Mouse (Mus musculus): ENCODE measurements around the gene Tcf7l1. TPM values are rescaled to one million over a fixed set of nuclear protein-coding genes. Genes with fewer than 3 reads are reported as not detected.

Gene Tcf7l1
- polyA plus RNA-seq, 1 experiment from 2014 or later: 20.6 TPM

DNA sequence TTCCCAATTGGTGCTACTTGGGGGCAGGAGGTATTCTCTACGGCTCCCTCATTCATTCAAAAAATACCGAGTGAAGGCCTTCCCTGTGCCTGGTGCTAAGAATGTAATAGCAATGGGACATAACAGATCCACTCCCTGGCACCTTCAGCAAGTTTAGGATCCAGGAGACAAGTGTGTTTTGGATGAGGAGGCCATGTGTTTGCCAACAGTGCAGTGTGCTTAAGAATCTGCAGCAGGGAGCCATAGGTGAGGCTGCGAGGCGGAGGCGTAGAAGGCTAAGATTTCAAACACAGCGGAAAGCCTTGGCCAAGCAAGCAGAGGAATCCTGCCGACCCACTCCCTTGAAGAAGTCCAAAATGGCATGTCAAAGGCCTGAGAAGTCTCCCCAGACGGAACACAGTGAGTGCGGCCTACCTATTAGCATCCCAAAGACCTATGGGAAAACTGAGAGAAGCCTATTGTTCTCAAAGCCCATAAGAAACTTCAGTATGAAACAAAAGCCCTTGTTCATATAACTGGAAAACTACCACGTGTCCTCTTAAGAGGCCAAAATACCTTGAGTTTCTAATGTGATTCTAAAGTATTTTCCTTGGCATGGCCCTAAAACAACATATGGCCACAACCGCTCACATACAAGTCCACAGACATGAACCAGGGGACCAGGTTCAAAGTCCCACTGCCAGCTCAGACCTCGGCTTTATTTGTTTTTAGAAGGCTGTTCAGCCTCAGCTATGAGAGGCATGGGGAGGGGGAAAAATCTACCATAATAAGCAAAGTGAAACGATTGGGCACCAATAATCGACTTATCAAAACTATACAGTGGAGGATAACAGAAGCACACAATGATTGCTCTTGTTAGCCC lies 18.9 kb downstream of the Tcf7l1 start:
- H3K4me1 ChIP-seq (ENCODE audit: control insufficient read depth, insufficient read depth, low read length): peaks cover 27% of the 10 kb centered on the region
- 0 out of 2 replicates have a peak overlapping the region, but pooled peaks have one; percentile 19 for H3K27ac ChIP-seq (ENCODE audit: low read length)

DNA sequence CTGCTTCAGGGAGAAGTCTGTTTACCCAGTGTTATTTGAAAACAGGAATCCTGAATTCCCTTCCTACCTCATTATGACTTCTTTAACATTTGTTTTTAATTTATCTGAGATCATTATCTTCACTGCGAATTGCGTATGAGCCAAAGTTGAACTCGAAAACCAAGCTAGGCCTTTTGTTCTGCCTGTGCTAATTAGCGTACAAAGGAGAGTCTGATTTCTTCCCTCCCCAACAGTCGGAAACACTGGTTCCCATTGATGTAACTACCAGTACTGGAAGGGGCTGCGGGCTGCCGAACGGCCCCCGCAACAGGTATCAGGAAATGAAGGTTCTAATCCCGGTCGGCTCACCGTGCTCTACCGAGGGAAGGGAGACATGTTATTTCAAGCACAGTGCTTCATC lies 19.7 kb downstream of the Tcf7l1 start:
- no peaks in the 10 kb centered on the region for H3K9me3 ChIP-seq (replicated peaks; ENCODE audit: control insufficient read depth, low read length)
- WGBS: 76% methylated on average over 13 of the region's 13 CpGs
- no peak overlapping the region for H3K9ac ChIP-seq (ENCODE audit: low read length)
- no peak overlapping the region for H3K4me2 ChIP-seq (ENCODE audit: low read depth, low read length)
- H3K4me1 ChIP-seq (ENCODE audit: control insufficient read depth, insufficient read depth, low read length): peaks cover 21% of the 10 kb centered on the region
- H3K4me3 ChIP-seq (replicated peaks; ENCODE audit: low read length): no peak overlapping the region
- H3K27ac ChIP-seq (ENCODE audit: low read length): peak overlapping the region; percentile 18
- no peak for ATAC-seq (ENCODE audit: insufficient read depth, low FRiP score)
- no peaks in the 10 kb centered on the region for H3K36me3 ChIP-seq (ENCODE audit: control insufficient read depth, insufficient read depth, low read length)
- no peaks in the 10 kb centered on the region for H3K27me3 ChIP-seq (ENCODE audit: control insufficient read depth, insufficient read depth, low read length)

More for the DNA sequence above, 18.9 kb downstream of the Tcf7l1 start:
- no peak overlapping the region for H3K4me3 ChIP-seq (replicated peaks; ENCODE audit: low read length)
- no peaks in the 10 kb centered on the region for H3K36me3 ChIP-seq (ENCODE audit: control insufficient read depth, insufficient read depth, low read length)
- H3K4me2 ChIP-seq (ENCODE audit: low read depth, low read length): no peak overlapping the region
- H3K9ac ChIP-seq (ENCODE audit: low read length): no peak overlapping the region
- peak; percentile 28; the same call in 1 of the 2 replicates for ATAC-seq (ENCODE audit: insufficient read depth, low FRiP score)
- no peaks in the 10 kb centered on the region for H3K9me3 ChIP-seq (replicated peaks; ENCODE audit: control insufficient read depth, low read length)
- 79% methylated on average over 14 of the region's 14 CpGs for WGBS
- no peaks in the 10 kb centered on the region for H3K27me3 ChIP-seq (ENCODE audit: control insufficient read depth, insufficient read depth, low read length)

- H3K4me3 ChIP-seq (replicated peaks; ENCODE audit: low read length): no peak overlapping the region
- no peaks in the 10 kb centered on the region for H3K36me3 ChIP-seq (ENCODE audit: control insufficient read depth, insufficient read depth, low read length)
- no peaks in the 10 kb centered on the region for H3K27me3 ChIP-seq (ENCODE audit: control insufficient read depth, insufficient read depth, low read length)
- ATAC-seq (ENCODE audit: insufficient read depth, low FRiP score): peak; percentile 61; the same call in 1 of the 2 replicates
- WGBS: 72% methylated on average over 9 of the region's 9 CpGs
- no peaks in the 10 kb centered on the region for H3K9me3 ChIP-seq (replicated peaks; ENCODE audit: control insufficient read depth, low read length)
- H3K27ac ChIP-seq (ENCODE audit: low read length): peak overlapping the region; percentile 18; the same call in 1 of the 2 replicates
- peaks cover 17% of the 10 kb centered on the region for H3K4me1 ChIP-seq (ENCODE audit: control insufficient read depth, insufficient read depth, low read length)
- no peak overlapping the region for H3K9ac ChIP-seq (ENCODE audit: low read length)
- no peak overlapping the region for H3K4me2 ChIP-seq (ENCODE audit: low read depth, low read length)
Measured at GRCm38 (mm10) chr6:72768804-72769203, 20.2 kb downstream of the Tcf7l1 start.

DNA sequence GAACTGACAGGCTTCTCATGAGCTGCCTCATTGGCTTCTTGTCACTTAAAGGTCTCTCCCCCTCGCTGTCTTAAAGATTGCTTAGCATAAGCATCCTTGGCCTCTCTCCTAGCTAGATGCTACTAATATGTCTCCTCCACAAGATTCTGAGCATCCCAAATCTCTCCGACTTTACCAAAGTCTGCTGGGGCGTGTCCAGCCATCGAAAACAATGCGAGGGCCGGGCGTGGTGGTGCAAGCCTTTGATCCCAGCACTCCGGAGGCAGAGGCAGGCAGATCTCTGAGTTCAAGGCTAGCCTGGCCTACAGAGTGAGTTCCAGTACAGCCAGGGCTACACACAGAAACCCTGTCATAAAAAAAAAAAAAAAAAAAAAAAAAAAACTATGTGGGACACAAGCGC lies 21.0 kb downstream of the Tcf7l1 start:
- H3K9me3 ChIP-seq (replicated peaks; ENCODE audit: control insufficient read depth, low read length): no peaks in the 10 kb centered on the region
- WGBS: 92% methylated on average over 9 of the region's 9 CpGs
- no peak overlapping the region for H3K4me3 ChIP-seq (replicated peaks; ENCODE audit: low read length)
- H3K27ac ChIP-seq (ENCODE audit: low read length): no peak overlapping the region
- H3K27me3 ChIP-seq (ENCODE audit: control insufficient read depth, insufficient read depth, low read length): no peaks in the 10 kb centered on the region
- H3K4me1 ChIP-seq (ENCODE audit: control insufficient read depth, insufficient read depth, low read length): peaks cover 14% of the 10 kb centered on the region
- no peaks in the 10 kb centered on the region for H3K36me3 ChIP-seq (ENCODE audit: control insufficient read depth, insufficient read depth, low read length)
- no peak overlapping the region for H3K9ac ChIP-seq (ENCODE audit: low read length)
- no peak for ATAC-seq (ENCODE audit: insufficient read depth, low FRiP score)
- H3K4me2 ChIP-seq (ENCODE audit: low read depth, low read length): no peak overlapping the region

DNA sequence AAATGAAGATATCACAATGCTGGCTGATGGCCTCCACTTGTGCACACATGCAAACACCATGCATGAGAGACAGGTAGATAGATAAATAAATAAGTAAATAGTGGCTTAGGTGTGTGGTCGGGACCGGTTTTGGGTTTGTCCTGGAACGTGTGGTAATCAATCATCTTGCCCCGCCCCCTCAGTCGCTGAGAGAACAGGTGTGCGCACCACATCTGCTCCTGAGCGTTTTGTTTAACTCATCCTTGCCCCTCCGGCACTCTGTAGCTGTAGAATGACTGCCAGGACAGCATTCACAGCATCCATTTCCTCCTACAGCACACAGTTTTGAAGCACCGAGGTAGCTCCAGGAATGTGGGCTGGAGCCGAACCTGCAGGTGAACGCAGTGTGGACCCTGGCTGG lies 25.4 kb downstream of the Tcf7l1 start:
- Histone ChIP-seq H3K27ac (ENCODE audit: low read length) (no peak overlapping the region), H3K9ac (ENCODE audit: low read length) (no peak overlapping the region), H3K27me3 (ENCODE audit: control insufficient read depth, insufficient read depth, low read length) (no peaks in the 10 kb centered on the region), H3K4me3 (replicated peaks; ENCODE audit: low read length) (no peak overlapping the region), H3K4me2 (ENCODE audit: low read depth, low read length) (no peak overlapping the region), H3K9me3 (replicated peaks; ENCODE audit: control insufficient read depth, low read length) (no peaks in the 10 kb centered on the region), H3K36me3 (ENCODE audit: control insufficient read depth, insufficient read depth, low read length) (no peaks in the 10 kb centered on the region), H3K4me1 (ENCODE audit: control insufficient read depth, insufficient read depth, low read length) (peaks cover 15% of the 10 kb centered on the region)
- 33% methylated on average over 11 of the region's 11 CpGs for WGBS
- ATAC-seq (ENCODE audit: insufficient read depth, low FRiP score): no peak

- peak; percentile 36; the same call in 1 of the 2 replicates for ATAC-seq (ENCODE audit: insufficient read depth, low FRiP score)
- Histone ChIP-seq H3K36me3 (ENCODE audit: control insufficient read depth, insufficient read depth, low read length) (no peaks in the 10 kb centered on the region), H3K27me3 (ENCODE audit: control insufficient read depth, insufficient read depth, low read length) (no peaks in the 10 kb centered on the region), H3K9me3 (replicated peaks; ENCODE audit: control insufficient read depth, low read length) (no peaks in the 10 kb centered on the region), H3K4me3 (replicated peaks; ENCODE audit: low read length) (no peak overlapping the region), H3K27ac (ENCODE audit: low read length) (no peak overlapping the region), H3K9ac (ENCODE audit: low read length) (no peak overlapping the region), H3K4me2 (ENCODE audit: low read depth, low read length) (no peak overlapping the region), H3K4me1 (ENCODE audit: control insufficient read depth, insufficient read depth, low read length) (peaks cover 15% of the 10 kb centered on the region)
- WGBS: 13% methylated on average over 7 of the region's 7 CpGs
Measured at GRCm38 (mm10) chr6:72761645-72762044, 27.4 kb downstream of the Tcf7l1 start.

GRCm38 (mm10) chr6:72758239-72759017 lies 30.6 kb downstream of the Tcf7l1 start:
- H3K4me3 ChIP-seq (replicated peaks; ENCODE audit: low read length): no peak overlapping the region
- no peak for ATAC-seq (ENCODE audit: insufficient read depth, low FRiP score)
- no peaks in the 10 kb centered on the region for H3K36me3 ChIP-seq (ENCODE audit: control insufficient read depth, insufficient read depth, low read length)
- H3K27me3 ChIP-seq (ENCODE audit: control insufficient read depth, insufficient read depth, low read length): no peaks in the 10 kb centered on the region
- peaks cover 18% of the 10 kb centered on the region for H3K4me1 ChIP-seq (ENCODE audit: control insufficient read depth, insufficient read depth, low read length)
- H3K9ac ChIP-seq (ENCODE audit: low read length): no peak overlapping the region
- WGBS: 58% methylated on average over 10 of the region's 10 CpGs
- no peak overlapping the region for H3K27ac ChIP-seq (ENCODE audit: low read length)
- H3K4me2 ChIP-seq (ENCODE audit: low read depth, low read length): no peak overlapping the region
- no peaks in the 10 kb centered on the region for H3K9me3 ChIP-seq (replicated peaks; ENCODE audit: control insufficient read depth, low read length)

DNA sequence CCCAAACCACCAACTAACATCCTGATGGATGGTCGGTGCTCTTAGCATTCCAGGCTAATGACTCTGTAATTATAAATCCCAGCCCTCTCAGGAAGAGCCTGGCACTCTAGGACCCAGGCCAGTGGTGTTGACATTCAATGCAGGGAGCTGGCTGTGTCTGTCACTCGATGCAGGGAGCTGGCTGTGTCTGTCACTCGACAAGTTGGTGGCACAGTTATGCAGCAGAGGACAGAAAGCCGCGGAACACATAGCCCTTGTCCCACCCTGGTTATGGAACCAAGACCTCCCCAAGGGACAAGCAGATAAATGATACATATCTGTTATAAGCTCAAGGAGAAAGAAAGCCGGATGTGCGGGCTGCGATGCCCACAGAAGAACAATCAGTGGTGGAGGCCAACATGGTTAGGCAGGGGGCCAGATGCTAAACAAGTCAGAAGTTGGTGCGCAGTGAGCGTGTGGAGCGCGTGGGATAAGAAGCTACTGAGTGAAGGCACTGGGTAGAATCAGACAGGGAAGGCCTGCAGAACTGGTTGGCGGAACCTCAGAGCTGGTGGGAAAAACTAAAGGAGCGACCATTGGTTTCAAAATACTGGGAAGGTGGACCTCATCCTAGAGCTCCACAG lies 33.7 kb downstream of the Tcf7l1 start:
- ATAC-seq (ENCODE audit: insufficient read depth, low FRiP score): no peak
- Histone ChIP-seq H3K4me1 (ENCODE audit: control insufficient read depth, insufficient read depth, low read length) (peaks cover 5% of the 10 kb centered on the region), H3K27ac (ENCODE audit: low read length) (no peak overlapping the region), H3K9me3 (replicated peaks; ENCODE audit: control insufficient read depth, low read length) (no peaks in the 10 kb centered on the region), H3K27me3 (ENCODE audit: control insufficient read depth, insufficient read depth, low read length) (no peaks in the 10 kb centered on the region), H3K4me3 (replicated peaks; ENCODE audit: low read length) (no peak overlapping the region), H3K36me3 (ENCODE audit: control insufficient read depth, insufficient read depth, low read length) (no peaks in the 10 kb centered on the region), H3K4me2 (ENCODE audit: low read depth, low read length) (no peak overlapping the region), H3K9ac (ENCODE audit: low read length) (no peak overlapping the region)
- 55% methylated on average over 14 of the region's 14 CpGs for WGBS

DNA sequence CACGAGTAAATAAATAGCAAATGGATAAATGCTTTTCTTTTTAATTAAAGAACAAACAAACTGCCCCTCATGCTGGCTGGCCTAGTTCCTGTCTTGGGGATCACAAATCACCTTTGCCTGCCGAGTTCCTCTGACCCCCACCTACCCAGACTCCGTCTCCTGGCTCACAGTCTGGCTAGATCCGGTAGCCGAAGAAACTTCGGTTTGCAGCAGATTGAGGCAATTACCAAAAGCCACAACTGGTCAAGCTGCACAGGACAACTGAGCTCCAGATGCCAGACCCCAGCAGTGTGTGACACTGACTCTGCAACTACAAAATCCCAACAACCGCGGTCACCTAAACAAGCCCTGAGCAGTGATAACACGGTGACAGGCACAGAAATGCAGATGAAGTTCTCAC lies 34.8 kb downstream of the Tcf7l1 start:
- Histone ChIP-seq H3K27ac (ENCODE audit: low read length) (no peak overlapping the region), H3K4me2 (ENCODE audit: low read depth, low read length) (no peak overlapping the region), H3K9me3 (replicated peaks; ENCODE audit: control insufficient read depth, low read length) (no peaks in the 10 kb centered on the region), H3K9ac (ENCODE audit: low read length) (no peak overlapping the region), H3K4me1 (ENCODE audit: control insufficient read depth, insufficient read depth, low read length) (peaks cover 10% of the 10 kb centered on the region), H3K36me3 (ENCODE audit: control insufficient read depth, insufficient read depth, low read length) (no peaks in the 10 kb centered on the region), H3K27me3 (ENCODE audit: control insufficient read depth, insufficient read depth, low read length) (no peaks in the 10 kb centered on the region), H3K4me3 (replicated peaks; ENCODE audit: low read length) (no peak overlapping the region)
- ATAC-seq (ENCODE audit: insufficient read depth, low FRiP score): no peak
- WGBS: 48% methylated on average over 9 of the region's 9 CpGs

Measured in stomach, embryonic 16.5 days (tissue).